Mouse (Mus musculus) adrenal gland, postnatal 14 days (tissue): ENCODE data around the gene C130074G19Rik. TPM values are rescaled to one million over a fixed set of nuclear protein-coding genes. Genes with fewer than 3 reads are reported as not detected.

Source experiments
- DNase-seq: peaks from one replicate; pipeline ENCODE4 v3.0.0; 2021; ENCODE audit warnings: mixed read lengths
- total RNA-seq: library from RNA; stranded (reverse); gene quantifications from 2 replicates; pipeline ENCODE4 v1.2.3, GENCODE M21; 2021

C130074G19Rik gene
- total RNA-seq, 1 experiment from 2014 or later = 32.6 TPM

DNA sequence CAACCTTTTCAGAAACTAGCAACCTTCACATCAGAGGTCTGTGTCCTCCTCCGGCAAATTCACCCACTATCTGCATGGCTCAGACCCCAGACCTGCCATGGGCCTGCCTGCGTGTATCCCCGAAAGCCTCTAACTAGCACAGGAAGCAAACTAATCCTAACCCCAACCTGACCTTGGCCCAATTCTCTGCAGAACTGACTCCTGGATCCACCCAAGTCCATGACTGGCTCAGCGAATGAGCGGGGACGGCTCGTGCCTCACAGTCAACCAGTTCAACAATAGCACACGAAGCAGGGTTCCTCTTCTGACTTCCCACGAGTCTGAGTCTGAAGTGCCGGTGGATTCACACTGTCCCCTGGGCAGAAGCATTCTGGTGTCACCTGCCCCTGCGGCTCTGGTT is 9.1 kb downstream of the C130074G19Rik start:
- DNase-seq = peak; percentile 43

DNA sequence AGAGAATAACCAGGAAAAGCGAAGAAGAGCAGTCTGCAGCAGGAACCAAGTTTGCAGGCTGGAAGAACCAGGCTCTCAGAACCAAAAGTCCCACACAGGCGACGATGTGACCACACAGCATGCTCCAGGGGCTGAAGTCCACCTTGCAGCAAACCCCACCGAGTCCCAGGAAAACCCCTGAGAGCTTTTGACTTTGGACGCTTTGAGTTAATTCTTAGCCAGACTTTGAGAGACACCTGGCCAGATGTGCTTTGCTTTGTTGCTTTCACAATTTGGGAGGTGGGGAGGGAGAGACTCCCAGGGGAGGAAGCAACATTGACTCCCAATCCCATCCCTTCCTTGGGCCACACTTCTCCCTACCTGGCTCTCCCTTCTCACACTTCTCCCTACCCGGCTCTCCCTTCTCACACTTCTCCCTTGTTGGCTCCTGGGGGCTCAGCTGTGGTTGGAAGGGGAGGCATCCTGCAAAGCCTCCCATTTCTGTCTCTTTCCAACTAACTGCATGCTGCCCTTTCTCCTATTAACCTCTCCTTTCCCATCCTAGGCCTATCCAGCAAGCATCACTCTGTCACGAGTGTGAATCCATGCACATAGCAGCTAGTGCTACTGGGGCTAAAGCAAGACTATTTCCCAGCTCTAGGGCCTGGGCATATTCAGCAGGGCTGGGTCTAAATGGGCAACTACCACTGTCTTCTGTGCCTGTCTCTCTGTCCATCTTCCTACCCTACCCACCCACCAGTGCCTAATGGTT is 10.8 kb downstream of the C130074G19Rik start:
- DNase-seq = no peak

DNA sequence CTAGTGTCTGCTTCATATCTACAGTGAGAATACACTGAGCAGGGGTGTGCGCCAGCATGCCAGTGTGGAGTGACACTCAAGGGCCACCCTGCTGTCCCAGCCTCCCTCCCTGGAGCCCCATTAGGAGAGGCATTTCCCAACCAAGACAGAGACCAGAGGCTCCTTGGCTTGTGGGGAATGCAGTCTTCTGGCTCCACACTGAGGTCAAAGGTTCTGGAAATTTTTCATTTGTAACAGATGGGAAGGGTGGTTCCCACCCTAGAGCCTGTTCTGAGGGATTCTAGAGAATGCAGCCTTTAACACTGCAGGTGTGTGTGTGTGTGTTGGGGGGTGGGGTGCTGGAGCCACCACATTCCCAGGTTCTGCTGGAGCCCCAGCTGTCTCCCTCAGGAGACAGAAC is 11.5 kb downstream of the C130074G19Rik start:
- peak; percentile 48 for DNase-seq

DNA sequence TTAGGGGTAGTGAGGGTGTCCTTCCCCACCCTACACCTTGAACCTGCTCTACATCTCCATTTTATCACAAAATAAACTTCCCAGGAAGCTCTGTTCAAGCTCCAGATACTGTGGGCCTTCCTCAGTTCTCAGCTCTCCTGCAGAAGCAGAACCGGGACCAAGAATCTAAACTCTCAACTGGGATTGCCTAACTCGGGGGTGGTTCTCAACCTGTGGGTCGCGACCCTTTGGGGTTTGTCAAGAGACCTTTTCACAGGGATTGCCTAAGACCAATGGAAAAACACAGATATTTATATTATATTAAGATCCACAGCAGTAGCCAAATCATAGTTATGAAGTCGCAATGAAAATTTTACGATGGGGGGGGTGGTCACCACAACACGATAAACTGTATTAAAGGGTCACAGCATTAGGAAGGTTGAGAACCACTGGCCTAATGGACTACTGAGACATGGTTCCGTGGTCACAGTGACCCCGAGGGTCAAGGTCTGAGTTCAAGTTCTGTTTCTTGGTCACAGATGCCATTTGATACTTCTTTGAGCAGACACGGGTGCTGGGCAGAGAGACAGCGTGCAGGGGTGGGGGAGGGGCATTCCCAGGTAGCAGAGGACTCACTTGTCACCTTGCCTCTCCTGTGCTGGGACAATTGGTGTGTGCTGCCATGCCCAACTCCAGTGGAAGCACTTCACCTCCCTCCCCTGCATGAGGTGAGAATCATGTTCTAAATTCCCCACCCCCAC is 12.2 kb downstream of the C130074G19Rik start:
- no peak for DNase-seq

DNA sequence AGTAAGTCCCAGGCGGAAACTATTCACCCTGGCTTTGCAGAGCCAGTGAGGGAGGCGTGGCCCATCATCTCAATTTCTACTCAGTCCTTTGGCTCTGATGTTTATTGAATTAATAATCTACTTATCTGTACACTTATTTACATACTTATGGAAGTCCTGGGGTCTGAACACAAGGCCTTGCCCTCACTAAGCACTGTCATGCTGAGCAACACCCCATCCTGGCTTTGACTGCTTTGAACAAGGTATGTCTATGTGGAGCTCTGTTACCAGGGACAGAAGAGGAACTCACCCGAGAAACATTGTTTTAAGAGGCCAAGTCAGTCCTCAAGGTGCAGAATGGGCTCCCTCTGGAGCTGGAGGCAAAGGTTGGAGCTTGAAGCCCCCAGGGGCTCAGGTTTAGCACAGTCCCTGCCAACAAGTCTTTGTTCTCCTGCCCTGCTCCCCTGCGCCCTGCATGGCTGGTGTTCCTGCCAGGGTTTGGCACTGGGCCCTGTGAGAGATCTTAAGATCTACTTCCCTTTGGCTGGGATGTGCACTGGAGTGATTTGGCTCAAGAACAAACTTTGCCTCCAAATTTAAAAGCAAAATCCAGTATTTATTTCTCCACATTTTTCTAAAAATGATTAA is 13.0 kb downstream of the C130074G19Rik start:
- DNase-seq = peak; percentile 81

DNA sequence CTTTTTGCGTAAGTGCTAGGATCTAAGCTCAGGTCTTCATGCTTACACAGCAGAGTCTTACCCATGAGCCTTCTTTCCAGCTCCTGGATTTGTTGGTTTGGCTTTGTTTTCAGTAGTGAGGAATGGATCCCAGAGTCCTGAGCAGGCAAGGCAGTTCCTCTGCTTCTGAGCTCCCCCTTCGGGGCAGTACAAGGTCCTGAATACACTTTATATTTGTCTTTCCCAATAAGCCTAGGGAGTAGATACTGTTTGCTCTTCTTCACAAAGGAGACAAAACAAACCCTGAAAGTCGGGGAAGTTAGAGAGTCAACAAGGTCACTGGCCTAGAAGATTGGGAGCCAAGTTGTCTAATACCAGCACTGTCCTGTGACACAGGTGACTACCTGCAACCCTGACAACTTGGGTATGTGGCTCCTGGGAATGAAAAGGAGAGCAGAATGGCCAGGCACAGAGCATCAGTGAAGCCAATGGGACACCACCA is 15.3 kb downstream of the C130074G19Rik start:
- DNase-seq = no peak

DNA sequence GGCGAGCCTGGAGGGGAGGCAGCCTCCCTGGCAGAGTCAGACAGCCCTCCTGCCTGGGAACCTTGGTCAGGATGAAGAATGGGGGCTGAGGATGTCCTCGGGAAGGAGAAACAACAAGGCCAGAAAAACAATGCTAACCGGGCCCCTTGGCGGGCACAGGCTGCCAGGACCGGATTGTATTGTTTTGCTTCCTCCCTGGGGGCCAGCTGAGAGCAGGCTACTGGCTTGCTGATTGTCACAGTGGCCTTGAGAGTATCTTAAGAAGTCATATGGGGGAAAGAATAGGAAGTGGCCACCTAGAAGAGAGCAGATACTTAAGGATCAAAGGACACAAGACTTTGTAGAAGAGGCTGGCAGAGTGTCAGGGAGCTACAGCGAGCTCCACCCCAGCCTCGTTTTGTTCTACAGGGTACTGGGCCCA is 18.6 kb downstream of the C130074G19Rik start:
- DNase-seq = peak; percentile 68

DNA sequence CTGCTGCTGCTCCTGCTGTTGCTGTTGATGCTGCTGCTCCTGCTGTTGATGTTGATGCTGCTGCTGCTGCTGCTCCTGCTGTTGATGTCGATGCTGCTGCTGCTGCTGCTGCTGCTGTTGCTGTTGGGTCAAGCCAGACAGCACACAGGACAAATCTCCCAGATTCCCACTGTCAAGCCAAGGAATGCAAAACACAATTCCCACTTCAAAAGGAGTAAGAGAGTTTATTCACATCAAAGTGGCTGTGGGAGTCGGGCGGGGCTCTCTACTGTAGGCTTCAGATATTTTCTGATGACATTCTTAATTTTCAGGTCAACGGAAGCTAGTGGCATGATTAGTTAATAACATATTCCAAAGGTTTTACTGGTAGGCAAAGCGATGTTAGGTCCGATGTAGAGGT is 20.4 kb downstream of the C130074G19Rik start:
- DNase-seq = no peak

DNA sequence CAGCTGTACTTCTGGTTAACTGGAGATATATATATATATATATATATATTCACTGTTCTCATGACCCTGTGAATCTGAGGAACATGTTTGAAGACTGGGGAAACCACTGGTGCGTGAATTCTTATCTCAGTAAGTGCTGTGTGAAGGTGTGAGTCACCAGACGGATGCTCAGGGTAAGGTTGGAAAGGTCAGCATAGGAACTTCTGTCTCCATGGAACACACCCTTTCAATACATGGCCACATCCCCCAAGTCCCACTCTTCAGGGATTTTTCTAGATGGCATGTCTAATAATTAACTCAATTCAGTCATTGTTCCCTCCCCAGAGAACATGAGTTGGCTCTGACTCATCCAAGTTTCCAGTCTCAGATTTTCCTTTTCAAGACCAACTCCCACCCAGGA is 21.5 kb downstream of the C130074G19Rik start:
- no peak for DNase-seq

DNA sequence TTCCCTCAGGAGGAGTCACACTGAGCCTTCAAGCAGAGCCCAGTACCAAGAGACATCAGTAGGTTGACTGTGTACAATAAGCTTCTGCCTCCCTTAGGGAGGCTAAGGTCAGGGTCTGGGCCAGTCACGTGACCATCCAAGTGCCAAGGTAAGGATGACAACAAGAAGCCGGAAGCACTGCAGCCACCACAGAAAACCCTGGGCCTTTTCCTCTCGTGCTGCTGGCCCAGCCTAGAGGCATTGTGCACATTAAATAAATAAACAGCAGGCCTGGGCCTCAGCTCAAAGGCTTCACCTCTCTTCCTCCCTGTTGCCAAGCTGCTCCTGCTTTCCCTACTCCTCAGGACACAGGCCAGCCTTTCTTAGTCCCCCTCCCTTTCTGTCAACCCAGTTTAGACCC is 22.7 kb downstream of the C130074G19Rik start:
- peak; percentile 46 for DNase-seq

DNA sequence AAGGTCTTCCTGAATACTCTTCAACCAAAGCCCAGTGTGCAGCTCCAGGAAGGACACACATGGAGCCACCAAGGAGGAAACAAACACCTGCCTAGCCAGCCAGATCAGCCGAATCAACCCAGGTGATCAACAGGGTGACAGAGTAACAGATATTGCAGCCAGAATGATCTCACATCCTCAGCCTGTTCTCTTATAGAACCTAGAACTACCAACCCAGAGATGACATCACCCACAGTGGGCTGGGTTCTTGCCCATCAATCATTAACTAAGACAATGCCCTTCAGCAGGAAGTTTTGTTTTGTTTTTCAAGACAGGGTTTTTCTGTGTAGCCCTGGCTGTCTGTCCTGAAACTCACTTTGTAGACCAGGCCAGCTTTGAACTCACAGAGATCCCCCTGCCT is 24.8 kb downstream of the C130074G19Rik start:
- DNase-seq = no peak

DNA sequence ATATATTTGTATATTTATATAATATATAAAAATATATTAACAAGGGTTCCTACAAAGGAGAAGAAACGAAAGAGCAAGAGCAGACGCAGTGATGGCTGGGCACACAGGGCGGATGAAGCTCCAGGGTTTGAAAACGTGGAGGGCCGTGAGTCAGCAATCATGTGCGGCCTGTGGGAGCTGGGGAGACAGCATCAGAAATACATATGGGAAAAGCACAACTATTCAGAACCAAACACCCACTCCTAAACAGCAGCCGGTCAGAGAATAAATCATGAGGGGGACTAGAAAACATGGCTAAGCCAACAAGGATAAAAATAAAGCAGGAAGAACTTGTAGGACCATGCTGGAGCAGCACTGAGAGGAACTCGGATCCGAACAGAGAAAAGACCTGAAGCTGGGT is 25.8 kb downstream of the C130074G19Rik start:
- DNase-seq = no peak

DNA sequence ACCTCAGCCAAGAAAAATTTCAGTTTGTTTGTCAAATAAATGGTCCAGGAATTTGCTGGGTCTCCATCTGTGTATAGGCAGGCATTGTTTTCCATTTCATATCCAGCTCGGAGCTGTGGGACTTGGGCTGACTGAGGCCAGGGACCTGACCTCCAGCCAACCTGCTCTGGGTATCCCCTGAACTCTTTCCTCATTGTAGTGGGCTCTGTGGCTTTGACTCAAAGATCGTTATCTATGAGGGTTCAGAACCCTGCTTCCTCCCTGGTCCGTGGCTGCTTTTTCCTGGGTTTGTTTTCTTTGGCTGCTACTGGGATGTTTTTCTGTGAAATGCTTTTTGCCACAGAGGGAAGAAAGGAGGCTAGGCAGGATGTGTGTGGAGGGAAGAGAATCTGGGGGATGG is 29.1 kb downstream of the C130074G19Rik start:
- DNase-seq = no peak

DNA sequence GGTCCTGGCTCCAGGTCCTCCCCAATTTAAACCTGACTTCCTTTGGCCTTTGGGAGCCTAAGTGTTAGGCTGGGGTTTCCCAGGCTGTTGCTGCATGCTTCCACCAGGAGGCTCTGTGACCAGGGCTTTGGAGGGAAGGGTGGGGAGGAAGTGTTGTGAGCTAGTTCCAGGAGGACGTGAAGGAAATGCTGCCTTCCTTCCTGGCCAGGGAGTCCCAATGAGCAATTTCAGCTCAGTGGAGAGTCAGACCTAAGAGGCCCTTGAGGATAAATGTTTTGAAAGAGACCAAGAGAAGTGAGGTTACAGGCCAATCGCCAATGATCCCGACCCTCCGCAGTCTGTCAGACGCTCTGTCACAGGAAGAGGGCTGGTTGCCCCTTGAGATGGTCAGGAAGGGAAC is 29.7 kb downstream of the C130074G19Rik start:
- DNase-seq = peak; percentile 90

DNA sequence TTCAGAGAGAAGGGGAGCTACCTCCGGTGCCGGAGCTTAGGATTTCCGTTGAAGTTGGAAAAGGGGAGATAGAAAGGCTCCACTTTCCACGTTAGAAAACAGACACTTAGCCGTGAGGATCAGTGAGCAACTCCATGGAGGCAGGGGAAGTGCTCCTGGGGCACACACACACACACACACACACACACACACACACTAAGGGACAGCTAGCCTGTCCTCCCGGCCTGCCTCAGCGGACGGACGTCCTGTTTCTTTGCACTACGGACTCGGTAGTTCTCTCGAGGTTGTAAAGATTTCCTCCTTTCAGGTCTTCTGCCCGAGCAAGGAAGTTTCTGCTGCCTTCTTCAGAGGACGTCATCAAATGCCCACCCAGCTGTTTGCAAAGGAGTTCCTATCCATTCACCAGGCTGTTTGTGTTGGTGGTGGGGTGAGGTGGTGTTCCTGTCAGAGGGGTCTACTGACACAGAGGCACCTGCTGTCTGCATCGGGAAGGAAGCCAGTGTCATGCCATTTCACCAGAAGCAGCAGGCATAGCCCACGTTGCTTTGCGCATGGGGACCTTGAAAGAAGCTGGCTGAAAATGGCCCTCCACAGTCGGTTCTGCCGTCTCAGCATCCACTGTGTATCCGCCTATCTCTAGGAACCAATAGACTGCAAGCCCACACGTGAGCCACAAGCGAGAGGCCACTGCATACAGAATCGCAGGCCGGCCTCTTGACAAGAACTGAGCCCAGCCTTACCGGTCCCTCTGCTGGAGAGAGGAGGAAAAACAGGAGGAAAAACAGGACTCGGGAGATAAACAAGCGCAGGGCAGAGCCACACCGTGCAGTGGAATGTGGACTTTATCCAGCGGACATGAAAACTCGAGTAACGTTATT is 31.0 kb downstream of the C130074G19Rik start:
- peak; percentile 89 for DNase-seq

DNA sequence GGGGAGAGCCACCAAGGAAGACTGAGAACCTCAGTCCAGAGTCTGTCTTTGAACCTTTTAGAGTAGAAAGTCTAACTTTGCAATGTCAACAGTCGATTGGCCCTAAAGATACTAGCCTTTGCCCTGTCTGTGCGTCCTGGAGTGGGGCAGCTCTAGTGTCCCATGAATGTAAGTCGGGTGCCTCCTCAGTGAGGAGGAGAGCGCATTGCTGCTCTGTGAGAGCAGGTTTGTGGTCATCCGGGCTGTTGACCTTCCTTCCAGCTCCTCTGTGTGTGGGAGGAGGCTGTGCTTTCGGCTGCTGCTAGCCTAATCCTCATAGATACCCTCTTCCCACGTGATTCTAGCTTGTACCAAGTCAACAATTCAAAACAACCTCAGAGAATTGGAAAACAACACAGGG is 31.9 kb downstream of the C130074G19Rik start:
- DNase-seq = peak; percentile 43

DNA sequence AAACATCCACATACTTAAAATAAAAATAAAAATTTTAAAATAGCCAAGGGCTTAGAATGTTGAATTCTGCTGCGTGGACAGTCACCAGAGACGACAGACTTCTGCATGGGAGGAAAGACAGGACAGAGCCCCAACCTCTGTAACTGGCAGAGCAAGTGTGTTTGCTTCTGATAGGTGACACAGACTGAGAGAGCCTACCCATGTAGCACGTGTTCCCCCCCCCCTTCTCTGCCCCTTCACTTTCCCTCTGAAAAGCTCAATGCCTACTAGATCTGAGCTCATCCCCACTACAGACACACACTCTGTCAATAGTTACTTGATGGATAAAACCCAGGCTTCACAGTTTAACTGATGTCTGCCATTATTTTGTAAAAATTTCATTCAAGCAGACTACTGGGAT is 36.0 kb downstream of the C130074G19Rik start:
- no peak for DNase-seq

DNA sequence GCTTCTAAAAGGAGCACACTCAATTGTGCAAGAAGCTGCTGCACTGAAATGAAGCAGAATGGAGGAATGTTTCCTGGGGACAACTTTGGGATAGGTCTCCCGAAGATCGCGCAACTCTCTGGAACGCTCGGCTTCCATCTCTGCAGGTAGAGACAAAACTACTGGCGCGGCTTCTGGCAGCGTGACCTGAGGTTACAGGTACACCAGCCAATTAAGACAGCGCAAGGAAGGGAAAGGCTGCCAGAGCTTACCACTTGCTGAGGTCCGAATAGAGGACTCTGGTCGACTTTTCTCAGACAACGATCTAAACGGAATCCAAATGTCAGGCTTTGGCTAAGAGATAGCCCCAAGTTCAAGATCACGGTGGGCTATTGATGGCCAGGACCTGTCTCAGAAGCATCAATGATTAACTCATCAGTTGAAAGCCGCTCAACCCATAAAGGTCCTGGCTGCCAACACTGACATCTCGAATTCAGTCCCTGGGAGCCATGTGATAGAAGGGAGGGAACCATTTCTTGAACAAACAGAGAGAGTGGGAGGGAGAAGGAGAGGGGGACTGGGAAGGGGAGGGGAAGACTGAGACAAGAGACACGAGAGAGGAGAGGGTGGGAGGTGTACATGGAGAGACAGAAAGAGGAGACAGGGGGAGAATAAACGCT is 36.8 kb downstream of the C130074G19Rik start, which contains the start of gene Marc2:
Marc2 (minus strand) TSS at position 360 of the 659 bp plus-strand sequence.
- DNase-seq = no peak

DNA sequence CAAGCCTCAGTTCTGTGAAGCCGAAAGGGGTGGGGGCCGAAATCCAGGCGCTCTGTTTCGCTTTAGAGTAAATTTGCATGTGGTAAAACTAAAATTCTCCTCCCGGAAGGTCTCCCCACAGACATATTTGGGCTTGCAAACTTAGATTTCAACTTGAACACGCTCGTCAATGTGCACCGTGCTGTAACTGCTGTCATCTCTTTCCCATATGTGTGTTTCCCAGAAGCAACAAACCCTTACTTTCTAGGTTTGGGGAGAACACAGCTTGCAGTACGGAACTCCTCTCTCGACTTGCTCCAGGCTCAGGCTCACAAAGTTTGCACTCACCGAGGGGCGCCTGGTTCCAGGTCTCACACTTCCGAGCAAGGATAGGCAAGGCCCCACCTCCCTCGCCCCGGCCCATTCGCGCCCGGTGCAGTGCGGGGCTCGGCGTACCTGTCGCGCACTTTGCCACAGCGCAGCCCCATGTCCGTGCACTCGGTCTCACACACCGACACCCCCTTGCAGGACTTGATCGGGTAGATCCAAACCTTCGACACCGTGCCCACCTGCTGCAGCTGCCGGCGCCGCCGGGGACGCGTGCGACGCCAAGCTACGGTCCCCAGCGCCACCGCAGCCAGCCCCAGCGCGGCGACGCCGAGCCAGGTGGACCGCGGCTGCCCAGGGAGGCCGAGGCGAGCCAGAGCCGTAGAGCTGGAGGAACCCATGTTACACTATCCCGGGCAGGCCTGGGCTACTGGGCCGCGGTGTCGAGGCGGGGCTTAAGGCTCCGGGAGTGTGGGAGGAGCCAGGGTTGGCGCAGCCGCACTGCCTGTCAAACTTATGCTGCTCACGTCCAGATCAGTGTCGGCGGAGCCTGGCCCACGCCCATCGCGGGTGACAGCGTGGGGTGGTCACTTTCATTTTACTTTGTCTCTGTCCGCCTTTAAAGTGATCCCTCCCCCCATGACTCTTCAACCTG is 37.6 kb downstream of the C130074G19Rik start:
- DNase-seq = peak; percentile 96
